Mouse (Mus musculus): ENCODE data around the gene Pou2f2.

Pou2f2 gene

DNA sequence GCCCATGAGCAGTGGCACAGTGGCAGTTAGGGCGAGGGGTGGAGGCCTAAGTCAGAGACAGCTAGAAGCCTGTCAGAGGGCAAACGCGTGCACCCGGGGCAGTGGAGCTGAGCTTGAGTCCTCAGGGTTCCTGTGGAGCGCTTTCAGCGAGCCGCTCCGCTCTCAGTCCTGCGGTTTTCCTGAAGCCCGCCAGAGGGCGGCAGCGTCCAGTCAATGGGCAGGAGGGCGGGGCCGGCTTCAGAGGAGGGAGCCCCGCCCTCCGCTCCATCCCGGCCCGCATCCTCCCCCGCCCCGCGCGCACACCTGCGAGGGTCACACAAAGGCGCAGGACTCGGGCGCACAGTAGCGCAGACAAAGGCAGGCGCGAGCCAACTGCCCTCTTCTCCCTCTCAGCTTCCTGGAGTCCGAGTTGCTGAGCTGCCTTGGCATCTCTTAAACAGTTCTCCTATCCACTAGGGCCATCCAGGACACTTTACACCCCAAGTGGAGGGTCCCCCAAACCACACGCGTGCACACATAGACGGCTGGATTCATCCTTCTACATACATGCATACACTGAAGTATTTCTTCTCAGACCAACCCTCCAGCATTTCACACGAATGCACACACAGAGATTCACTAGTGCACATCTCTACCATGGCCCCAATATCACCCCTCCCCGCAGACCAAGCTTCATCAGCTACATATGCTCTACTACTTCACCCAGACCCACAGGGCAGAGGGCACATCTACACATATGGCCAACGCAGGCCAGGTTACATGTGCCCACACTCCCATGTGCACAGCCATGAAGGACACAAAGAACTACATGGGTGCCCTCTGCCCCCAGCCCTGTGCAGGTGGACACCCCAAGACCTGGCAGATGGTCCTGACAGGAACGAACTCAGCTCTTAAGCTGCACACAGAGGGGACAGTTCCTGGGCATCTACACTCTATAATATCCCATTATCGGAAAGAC lies 46.2 kb downstream of the Pou2f2 start:
- no peak for TF ChIP-seq GATA4 (IDR thresholded peaks at IDR 0.05; ENCODE audit: insufficient replicate concordance, low read length)

DNA sequence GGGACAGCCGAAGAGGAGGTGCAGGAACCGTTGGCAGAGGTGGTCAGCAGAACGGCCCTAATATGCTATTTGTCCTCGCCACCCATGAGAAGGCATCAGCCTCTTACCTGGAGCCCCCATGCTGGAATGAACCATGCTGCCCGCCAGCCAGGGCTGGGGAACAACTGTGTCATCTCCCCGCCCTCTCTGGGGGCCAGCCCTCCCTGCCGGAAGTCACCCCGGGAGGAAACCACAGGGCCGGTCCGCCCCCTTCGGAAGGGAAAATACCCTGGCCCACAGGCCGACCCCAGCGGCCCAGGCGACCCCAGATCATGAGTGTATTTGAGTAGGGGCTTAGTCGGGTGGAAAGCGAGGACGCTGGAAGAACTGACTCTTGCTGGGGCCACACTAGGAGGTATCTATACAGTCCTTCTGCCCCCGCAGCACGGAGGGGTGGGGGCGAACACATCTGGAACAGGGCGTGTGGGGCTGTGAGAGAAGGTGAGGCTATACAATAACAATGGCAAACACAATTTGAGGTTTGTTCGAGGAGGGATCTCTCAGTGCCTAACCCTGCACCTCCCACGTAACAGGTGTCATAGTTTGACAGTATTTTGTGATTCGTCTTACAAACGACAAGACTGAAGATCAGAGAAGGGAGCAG lies 47.1 kb downstream of the Pou2f2 start:
- no peak for TF ChIP-seq GATA4 (IDR thresholded peaks at IDR 0.05; ENCODE audit: insufficient replicate concordance, low read length)

DNA sequence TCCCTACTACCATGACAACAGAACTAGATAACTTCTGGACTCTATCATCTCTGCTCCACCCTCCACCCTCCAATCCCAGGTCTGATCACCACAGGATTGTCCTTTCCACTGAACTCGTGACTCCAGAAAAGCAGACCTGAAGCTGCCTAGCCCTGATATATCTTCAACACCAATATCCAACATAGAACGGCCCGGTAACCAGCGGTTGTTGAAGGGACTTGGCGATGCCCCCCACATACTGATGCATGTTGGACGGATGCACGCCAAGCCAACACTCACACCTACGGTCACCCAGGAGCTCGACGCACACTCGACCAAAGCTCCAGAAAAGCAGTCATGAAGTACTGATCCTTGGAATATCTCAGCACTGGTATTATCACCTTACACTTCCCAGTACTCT lies 48.3 kb downstream of the Pou2f2 start:
- TF ChIP-seq GATA4 (IDR thresholded peaks at IDR 0.05; ENCODE audit: insufficient replicate concordance, low read length) = no peak

DNA sequence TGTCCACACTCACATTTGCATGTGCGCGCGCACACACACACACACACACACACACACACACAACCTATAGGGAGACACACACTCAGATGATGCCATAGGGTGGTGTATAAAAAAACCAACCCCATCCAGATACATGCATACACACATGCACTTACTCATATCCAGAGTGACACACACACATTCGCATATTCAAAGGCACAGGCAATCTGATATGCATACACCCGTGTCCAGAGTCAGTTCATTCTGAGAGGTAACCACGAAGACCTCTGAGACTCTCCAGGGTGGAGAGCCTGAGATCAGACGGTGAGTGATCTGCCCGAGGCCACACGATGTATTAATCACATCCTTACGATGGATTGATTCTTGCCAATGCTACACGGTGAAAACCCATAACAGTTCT lies 49.0 kb downstream of the Pou2f2 start:
- no peak for TF ChIP-seq GATA4 (IDR thresholded peaks at IDR 0.05; ENCODE audit: insufficient replicate concordance, low read length)

DNA sequence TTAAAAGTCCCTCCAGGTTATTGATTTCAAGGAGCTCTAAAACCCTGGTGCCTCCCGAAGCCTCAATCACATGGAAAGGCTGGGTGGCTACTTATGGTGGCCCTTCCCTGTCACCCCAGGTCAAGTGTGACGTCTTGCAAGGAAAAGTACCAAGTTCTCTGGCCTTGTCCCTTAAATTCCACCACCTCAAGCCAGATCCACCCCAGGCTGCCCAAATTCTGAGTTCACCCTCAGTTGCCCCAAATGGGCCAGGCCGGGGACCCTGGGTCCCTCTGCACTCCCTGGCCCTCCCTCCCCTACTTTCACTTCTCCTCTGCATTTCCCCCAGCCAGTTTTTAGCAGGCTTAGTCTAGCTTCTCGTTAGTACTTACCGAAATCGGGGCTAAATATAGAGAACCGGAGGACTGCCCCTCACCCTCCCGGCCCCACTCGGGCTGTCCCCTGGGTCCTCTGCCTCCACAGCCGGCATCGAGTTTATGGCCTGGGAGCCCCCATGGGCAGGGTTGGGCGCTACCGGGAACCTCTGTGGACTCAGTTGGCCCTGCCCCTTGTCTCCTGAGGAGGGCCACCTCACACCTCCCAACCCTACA lies 50.0 kb downstream of the Pou2f2 start:
- no peak for TF ChIP-seq GATA4 (IDR thresholded peaks at IDR 0.05; ENCODE audit: insufficient replicate concordance, low read length)

DNA sequence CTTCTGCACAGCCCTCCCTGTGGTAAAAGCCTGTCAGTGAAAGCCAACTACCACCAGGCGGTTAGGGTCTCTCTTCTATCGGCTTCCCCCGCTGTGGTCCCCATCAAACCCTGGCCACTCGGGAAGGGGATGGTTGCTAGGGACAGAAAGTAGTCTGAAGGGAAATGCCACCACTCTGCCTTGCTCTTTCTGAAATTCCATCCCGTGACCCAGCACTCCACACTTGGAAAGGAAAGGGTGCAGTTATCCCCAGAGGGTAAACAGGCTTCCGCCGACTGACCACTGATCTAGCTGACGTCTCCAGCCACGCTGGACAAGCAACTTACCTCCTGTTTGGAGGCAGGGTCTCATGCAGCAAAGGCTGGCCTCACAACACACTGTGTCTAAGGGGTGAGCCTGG lies 51.6 kb downstream of the Pou2f2 start:
- no peak for TF ChIP-seq GATA4 (IDR thresholded peaks at IDR 0.05; ENCODE audit: insufficient replicate concordance, low read length)

DNA sequence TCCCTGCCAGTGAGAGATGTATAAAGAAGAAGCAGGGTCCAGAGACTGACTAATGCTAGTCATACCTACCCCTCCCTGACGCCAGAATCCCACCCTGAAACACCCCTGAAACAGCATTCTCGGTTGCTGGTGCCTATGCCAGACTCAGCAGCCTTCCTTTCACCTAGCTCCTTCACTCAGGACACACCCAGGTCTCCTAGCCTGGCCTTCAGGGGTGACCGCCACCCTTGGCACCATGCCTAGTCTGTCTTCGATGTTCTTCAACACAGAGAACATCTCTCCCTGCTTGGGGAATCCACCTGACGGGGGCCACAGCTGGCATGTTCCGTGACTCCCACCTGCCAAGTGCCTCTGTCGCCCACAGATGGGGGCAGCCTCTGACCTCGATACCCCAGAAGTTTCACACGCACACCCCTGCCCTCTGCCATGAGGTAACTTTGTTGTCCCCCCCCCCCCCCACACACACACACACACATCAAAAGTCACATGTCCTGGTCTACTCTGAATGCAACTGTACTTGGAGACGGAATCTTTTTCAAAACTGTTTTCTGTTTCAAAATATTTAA lies 53.7 kb downstream of the Pou2f2 start:
- no peak for TF ChIP-seq GATA4 (IDR thresholded peaks at IDR 0.05; ENCODE audit: insufficient replicate concordance, low read length)

DNA sequence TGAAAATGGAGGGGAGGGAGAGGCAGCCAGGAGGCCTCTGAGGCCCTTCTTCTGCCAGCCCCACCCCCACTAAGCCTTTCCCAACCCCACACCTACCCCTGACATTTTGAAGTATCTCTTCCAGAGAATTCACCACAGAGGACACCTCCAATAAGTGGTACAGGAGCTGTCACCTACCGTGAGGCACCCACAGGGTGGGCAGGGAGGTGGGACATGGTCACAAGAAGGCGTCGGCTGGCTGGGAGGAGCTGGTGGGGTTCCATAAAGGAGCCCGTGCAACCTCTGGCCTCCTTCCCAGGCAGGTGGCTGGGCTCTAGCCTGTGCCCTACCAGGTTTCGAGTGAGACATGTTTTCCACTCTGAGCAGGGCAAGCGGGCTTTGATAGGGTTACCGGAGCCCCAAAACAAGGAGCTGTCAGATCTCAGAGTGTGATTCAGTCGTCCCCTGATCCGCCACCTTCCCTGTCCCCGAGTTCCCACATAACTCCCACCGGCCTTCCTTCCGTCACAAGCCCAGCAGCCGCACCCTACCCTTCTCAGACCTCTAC lies 58.2 kb downstream of the Pou2f2 start:
- no peak for TF ChIP-seq GATA4 (IDR thresholded peaks at IDR 0.05; ENCODE audit: insufficient replicate concordance, low read length)

DNA sequence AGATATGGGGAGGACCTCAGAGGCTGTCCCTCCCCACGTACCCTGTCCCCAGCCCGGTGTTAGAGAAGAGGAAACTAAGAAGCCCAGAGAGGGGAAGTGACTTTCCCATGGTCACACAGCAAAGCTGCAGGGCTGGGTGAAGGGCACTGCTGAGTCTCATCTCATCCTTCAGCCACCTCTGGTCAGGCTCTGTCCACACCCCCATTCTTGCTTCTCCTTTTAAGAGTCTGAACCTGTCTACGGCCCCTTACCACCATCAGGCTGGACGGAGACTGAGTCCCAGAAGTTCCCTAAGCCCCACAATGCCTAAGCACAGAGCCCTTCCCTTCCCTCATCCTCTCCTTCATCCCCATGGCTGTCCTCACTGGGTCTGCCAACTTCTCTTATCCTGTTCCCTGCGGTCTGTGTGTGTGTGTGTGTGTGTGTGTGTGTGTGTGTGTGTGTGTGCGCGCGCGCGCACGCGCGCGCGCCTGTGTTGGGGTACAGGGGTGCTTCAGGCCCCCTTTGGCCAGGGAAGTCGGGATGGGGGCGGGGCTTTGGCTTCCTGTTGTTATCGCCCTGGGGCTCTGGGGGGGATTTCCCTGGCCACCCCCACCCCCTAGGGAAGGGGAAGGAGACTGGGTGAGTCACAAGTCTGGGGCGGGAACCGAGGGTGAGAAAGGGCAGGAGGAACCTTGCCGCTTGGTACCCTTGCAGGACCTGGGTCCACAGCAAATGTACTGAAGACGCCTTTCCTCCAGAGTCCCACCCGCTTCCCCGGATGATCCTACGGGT lies 59.3 kb downstream of the Pou2f2 start:
- no peak for TF ChIP-seq GATA4 (IDR thresholded peaks at IDR 0.05; ENCODE audit: insufficient replicate concordance, low read length)

DNA sequence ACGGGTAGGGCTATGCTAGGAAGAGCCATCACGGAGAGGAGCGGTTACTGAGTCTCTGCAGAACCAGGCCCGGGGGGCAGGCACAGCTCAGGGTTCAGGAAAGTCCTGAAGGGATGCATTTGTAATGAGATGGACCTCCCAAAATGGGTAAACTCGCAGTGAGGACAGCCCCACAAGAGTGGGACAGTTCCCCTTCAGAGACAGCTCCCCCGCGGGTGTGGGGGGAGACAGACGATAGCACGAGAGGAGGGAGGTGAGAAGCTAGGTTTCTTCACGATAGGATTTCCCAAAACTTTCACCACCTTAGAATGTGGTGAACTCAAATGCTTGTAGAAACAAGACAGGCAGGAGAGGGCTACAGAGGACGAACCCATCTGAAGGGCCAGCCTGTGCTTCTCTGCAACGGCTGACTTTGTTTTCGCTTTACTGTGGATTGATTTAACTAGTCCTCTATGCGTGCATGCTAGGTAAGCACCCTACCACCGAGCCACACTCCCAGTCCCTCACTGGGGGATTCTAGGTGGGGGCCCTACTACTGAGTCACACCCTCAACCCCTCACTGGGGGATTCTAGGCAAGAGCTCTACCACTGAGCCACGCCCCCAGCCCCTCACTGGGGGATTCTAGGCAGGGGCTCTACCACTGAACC lies 66.4 kb downstream of the Pou2f2 start:
- TF ChIP-seq GATA4 (IDR thresholded peaks at IDR 0.05; ENCODE audit: insufficient replicate concordance, low read length) = no peak

DNA sequence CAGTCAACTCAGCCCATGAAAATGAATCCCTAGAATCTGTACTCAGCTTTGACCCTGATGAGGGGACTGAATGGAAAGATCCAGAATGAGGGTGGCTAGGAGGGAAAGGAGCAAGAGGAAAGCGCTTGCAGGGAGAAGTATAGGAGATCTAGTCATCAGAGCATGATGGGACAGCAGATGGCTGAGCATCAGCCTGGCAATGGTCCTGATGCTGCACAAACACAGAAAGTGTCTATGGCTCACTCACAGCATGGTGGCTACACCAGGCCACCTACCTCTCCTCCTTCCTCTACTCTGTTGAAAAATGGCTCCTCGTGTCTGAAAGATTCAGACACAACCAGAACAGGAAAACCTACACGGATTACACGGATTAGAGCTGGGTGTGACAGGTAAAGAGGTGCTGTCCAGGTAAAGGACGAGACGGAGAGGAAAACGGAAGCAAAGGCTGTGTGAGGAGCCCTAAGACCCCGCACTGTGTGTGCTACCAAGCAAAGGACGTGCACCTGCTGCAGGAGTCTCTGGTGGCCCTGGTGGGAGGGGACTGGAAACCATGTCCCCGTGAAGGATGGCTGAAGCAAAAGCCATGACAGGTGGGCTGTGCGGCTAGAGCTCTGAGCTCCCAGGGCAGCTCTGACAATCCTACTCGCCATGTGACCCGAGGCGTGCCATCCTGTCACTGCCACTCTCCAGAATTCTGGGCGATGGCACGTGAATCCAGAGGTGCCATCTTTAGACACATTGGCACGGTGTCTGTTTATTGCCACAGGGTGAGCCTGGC lies 67.2 kb downstream of the Pou2f2 start:
- TF ChIP-seq GATA4 (IDR thresholded peaks at IDR 0.05; ENCODE audit: insufficient replicate concordance, low read length) = no peak

DNA sequence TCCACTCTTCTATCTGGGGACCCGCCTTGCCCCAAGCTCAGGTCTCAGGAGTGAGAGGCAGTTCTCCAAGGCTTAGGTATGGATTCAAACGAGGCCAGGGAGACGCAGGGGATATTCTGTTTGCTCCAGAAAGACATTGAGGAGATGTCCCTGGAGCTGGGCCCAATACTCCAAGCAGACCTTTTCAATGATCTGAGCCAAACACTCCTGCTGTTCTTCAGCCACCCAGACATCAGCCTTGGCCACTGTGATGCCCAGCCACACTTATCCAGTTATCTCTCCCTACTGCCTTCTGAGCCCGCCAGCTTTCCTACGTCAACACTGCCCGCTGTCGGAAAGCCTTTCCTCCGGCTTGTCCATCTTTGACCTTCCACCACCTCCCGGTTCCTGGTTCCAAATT lies 69.2 kb downstream of the Pou2f2 start:
- no peak for TF ChIP-seq GATA4 (IDR thresholded peaks at IDR 0.05; ENCODE audit: insufficient replicate concordance, low read length)

DNA sequence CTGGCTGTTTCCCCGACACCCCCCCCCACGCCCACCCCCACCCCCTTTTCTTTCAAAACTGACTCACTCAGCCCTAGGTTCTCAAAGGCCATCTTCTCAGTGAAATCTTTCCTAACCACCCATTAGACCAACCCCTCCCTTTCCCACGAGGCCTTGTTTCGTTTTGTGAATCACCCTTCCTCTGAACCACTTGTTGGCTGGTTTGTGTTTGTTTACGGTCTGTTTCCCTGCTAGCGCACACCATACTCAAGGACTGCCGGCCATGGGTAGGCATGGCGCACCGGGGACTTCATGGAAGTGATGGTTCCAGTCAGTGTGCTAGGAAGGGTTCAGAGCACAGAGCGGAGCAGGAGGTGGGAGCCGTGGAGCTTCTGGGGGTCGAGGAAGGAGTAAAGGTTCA lies 70.2 kb downstream of the Pou2f2 start:
- no peak for TF ChIP-seq GATA4 (IDR thresholded peaks at IDR 0.05; ENCODE audit: insufficient replicate concordance, low read length)

Measured in liver, adult (tissue).